Mouse (Mus musculus) heart, postnatal 25 days (tissue): ENCODE results near the gene F2. TPM values are rescaled to one million over a fixed set of nuclear protein-coding genes. Genes with fewer than 3 reads are reported as not detected.

Source experiments
- DNase-seq: peaks from one replicate; pipeline ENCODE4 v3.0.0; 2022; ENCODE audit warnings: low spot score
- intact Hi-C: fragments of 180-260 bp; cut with DNase I; formaldehyde crosslinking; loops from one replicate; pipeline ENCODE4 v1.15.1; 2025
- total RNA-seq, 2 experiments: library from RNA; stranded (reverse); gene quantifications; 2 replicates each; pipeline ENCODE4 v1.2.3; 2021

F2 gene
- total RNA-seq, result not detected

- no peak for DNase-seq
- intact Hi-C loops, result no loop called here
Observed at GRCm38 (mm10) chr2:91636229-91636628, at the start of gene F2. Gene F2, minus strand, starts transcription at chr2:91636414.

- DNase-seq, result no peak
- intact Hi-C loops, result no loop called here
Observed at GRCm38 (mm10) chr2:91683919-91684318, 47.7 kb upstream of the F2 start.

- DNase-seq, result no peak
- intact Hi-C loops, result no loop called here
Observed at GRCm38 (mm10) chr2:91682850-91683249, 46.6 kb upstream of the F2 start.

GRCm38 (mm10) chr2:91676961-91677360 lies 40.7 kb upstream of the F2 start:
- intact Hi-C loops, result no loop called here
- no peak for DNase-seq

- DNase-seq, result no peak
- intact Hi-C loops, result no loop called here
Observed at GRCm38 (mm10) chr2:91676420-91676819, 40.2 kb upstream of the F2 start.

- intact Hi-C loops, result no loop called here
- no peak for DNase-seq
Observed at GRCm38 (mm10) chr2:91674895-91675294, 38.7 kb upstream of the F2 start.

GRCm38 (mm10) chr2:91673587-91673986 lies 37.4 kb upstream of the F2 start:
- intact Hi-C loops, result no loop called here
- DNase-seq, result no peak

- intact Hi-C loops, result no loop called here
- no peak for DNase-seq
Observed at GRCm38 (mm10) chr2:91670038-91670437, 33.8 kb upstream of the F2 start.

GRCm38 (mm10) chr2:91669326-91669725 lies 33.1 kb upstream of the F2 start:
- intact Hi-C loops, result no loop called here
- DNase-seq, result no peak

GRCm38 (mm10) chr2:91667747-91668146 lies 31.5 kb upstream of the F2 start:
- intact Hi-C loops, result no loop called here
- DNase-seq, result no peak

- intact Hi-C loops, result no loop called here
- no peak for DNase-seq
Observed at GRCm38 (mm10) chr2:91666386-91666910, 30.2 kb upstream of the F2 start.

GRCm38 (mm10) chr2:91664780-91665179 lies 28.6 kb upstream of the F2 start:
- intact Hi-C loops, result no loop called here
- no peak for DNase-seq

- intact Hi-C loops, result no loop called here
- DNase-seq, result no peak
Observed at GRCm38 (mm10) chr2:91660981-91661380, 24.8 kb upstream of the F2 start.

GRCm38 (mm10) chr2:91659657-91660056 lies 23.4 kb upstream of the F2 start:
- DNase-seq, result no peak
- intact Hi-C loops, result no loop called here

GRCm38 (mm10) chr2:91656774-91657173 lies 20.6 kb upstream of the F2 start:
- DNase-seq, result no peak
- intact Hi-C loops, result no loop called here

GRCm38 (mm10) chr2:91655827-91656226 lies 19.6 kb upstream of the F2 start:
- DNase-seq, result no peak
- intact Hi-C loops, result no loop called here

GRCm38 (mm10) chr2:91655388-91655787 lies 19.2 kb upstream of the F2 start:
- no peak for DNase-seq
- intact Hi-C loops, result no loop called here

- intact Hi-C loops, result no loop called here
- no peak for DNase-seq
Observed at GRCm38 (mm10) chr2:91652863-91653262, 16.6 kb upstream of the F2 start.

- intact Hi-C loops, result no loop called here
- DNase-seq, result no peak
Observed at GRCm38 (mm10) chr2:91651458-91652258, 15.4 kb upstream of the F2 start.

- intact Hi-C loops, result no loop called here
- no peak for DNase-seq
Observed at GRCm38 (mm10) chr2:91650360-91650995, 14.3 kb upstream of the F2 start.

- DNase-seq, result peak; percentile 92
- intact Hi-C loops, result no loop called here
Observed at GRCm38 (mm10) chr2:91649553-91650359, 13.5 kb upstream of the F2 start, which contains the start of the genes Zfp408 and Arhgap1. Gene Zfp408, minus strand, starts transcription at chr2:91649791. Gene Arhgap1, plus strand, starts transcription at chr2:91649860.
